Mouse (Mus musculus) myocyte (in vitro differentiated cells): Measurements from ENCODE around the gene Myl7.

Experiments
- E2F4 ChIP-seq: IDR thresholded peaks from one replicate; pipeline ENCODE4 v1.6.1; 2011; ENCODE audit warnings: mild to moderate bottlenecking, control low read depth, moderate library complexity; ENCODE audit not compliant: insufficient read depth
- MAX ChIP-seq: IDR thresholded peaks from one replicate; pipeline ENCODE4 v1.6.1; 2011; ENCODE audit warnings: low read depth, mild to moderate bottlenecking, control low read depth
- MYOD1 ChIP-seq, 3 experiments: IDR thresholded peaks; one replicate each; pipeline ENCODE4 v1.6.1; 2011; ENCODE audit warnings: control low read depth in 2 of 3, low read depth in 2 of 3, mild to moderate bottlenecking in 2 of 3, moderate library complexity in 1 of 3; ENCODE audit not compliant: insufficient read length in 2 of 3, control insufficient read depth in 1 of 3
- MYOG ChIP-seq, 3 experiments: IDR thresholded peaks; one replicate each; pipeline ENCODE4 v1.6.1; 2011; ENCODE audit warnings: control low read depth in 2 of 3, low read depth in 2 of 3, mild to moderate bottlenecking in 2 of 3; ENCODE audit not compliant: insufficient read length in 2 of 3, control insufficient read depth in 1 of 3, insufficient read depth in 1 of 3
- POLR2A ChIP-seq: IDR thresholded peaks from one replicate; pipeline ENCODE4 v1.6.1; 2011; ENCODE audit warnings: low read depth, mild to moderate bottlenecking, control low read depth, moderate library complexity; ENCODE audit not compliant: insufficient read length
- POLR2AphosphoS2 ChIP-seq: IDR thresholded peaks from one replicate; pipeline ENCODE4 v1.6.1; 2011; ENCODE audit warnings: low read depth, control low read depth; ENCODE audit not compliant: insufficient read length
- SRF ChIP-seq: IDR thresholded peaks from one replicate; pipeline ENCODE4 v1.6.1; 2011; ENCODE audit warnings: low read depth; ENCODE audit not compliant: control insufficient read depth, insufficient read length
- TCF12 ChIP-seq: IDR thresholded peaks from one replicate; pipeline ENCODE4 v1.6.1; 2011; ENCODE audit warnings: mild to moderate bottlenecking, control low read depth; ENCODE audit not compliant: poor library complexity, insufficient read depth, severe bottlenecking
- USF1 ChIP-seq: IDR thresholded peaks from one replicate; pipeline ENCODE4 v1.6.1; 2011; ENCODE audit warnings: low read depth, mild to moderate bottlenecking, control low read depth, moderate library complexity

GRCm38 (mm10) chr11:5886187-5886586 lies 12.4 kb downstream of the Myl7 start:
- no peak for TF ChIP-seq TCF12
- TF ChIP-seq MAX: no peak
- no peak for TF ChIP-seq POLR2A
- TF ChIP-seq MYOG (IDR thresholded peaks at IDR 0.05; ENCODE audit: control insufficient read depth in 1 of 3, insufficient read depth in 1 of 3, insufficient read length in 2 of 3, low read depth in 2 of 3): no peak
- no peak for TF ChIP-seq MYOD1 (IDR thresholded peaks at IDR 0.05; ENCODE audit: control insufficient read depth in 1 of 3, insufficient read length in 2 of 3, low read depth in 2 of 3)
- TF ChIP-seq POLR2AphosphoS2: no peak
- no peak for TF ChIP-seq SRF
- no peak for TF ChIP-seq E2F4
- no peak for TF ChIP-seq USF1
